Mouse (Mus musculus): ENCODE measurements at regions not wholly inside any gene's neighbourhood (a gene's known extent, or its start where the extent isn't known, plus 50 kb on each side); places are given as distances from the start of the nearest gene placed in this dataset.

DNA sequence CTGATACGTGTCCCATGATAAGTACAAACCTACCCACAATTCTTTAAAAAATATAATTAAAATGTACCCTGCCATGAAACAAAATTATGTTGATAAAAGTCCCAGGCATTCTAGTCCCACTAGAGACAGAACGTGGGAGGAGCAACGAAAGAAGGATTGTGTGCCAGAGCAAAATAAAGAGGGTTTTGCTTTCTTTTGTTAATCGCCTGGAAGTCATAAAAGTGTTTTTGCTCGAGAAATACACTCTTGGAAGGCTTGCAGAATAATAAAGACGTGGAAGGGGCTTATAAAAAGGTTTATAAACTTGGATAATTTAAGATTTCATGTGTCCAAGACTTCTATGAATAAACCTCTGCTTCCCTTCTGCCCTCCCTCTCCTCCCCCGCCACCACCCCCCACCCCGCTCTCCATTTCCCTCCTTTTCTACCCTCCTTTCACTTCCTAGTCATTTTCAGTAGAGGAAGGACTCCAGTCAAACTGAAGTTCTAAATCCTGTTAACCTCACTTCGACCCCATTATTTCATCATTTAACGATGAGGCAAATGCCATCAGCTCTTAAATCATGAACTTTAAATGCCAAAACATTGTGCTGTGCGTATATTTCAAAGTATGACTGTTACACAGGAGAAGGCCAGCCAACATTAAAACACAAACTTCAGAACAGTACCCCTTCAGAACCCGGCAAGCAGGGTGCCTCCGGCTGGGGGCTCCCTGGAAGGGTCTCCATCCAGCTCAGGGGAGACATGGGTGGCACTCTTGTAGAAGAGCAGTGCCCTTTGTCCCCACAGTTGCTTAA lies 54.8 kb upstream of the Cep85l start:
- DNase-seq (ENCODE audit: low read depth): peak; percentile 57

DNA sequence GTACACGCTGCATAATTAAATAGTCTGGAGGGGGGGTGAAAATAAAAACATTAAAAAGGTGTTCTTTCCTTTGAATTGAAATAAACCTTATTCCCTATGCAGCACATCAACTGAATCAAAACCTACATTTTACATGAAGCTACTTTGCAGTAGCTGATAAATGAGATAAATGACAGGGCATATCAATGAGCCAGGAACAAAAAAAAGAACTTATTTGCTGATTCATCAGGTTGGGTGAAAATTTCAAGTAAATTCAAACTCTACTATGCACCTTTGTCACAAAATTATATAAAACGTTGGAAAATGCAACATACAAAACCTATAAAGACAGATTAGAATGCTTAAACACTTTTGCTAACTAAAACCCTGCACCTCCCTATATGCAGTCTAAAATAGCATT lies 53.0 kb upstream of the Cep85l start:
- DNase-seq (ENCODE audit: low read depth): no peak

DNA sequence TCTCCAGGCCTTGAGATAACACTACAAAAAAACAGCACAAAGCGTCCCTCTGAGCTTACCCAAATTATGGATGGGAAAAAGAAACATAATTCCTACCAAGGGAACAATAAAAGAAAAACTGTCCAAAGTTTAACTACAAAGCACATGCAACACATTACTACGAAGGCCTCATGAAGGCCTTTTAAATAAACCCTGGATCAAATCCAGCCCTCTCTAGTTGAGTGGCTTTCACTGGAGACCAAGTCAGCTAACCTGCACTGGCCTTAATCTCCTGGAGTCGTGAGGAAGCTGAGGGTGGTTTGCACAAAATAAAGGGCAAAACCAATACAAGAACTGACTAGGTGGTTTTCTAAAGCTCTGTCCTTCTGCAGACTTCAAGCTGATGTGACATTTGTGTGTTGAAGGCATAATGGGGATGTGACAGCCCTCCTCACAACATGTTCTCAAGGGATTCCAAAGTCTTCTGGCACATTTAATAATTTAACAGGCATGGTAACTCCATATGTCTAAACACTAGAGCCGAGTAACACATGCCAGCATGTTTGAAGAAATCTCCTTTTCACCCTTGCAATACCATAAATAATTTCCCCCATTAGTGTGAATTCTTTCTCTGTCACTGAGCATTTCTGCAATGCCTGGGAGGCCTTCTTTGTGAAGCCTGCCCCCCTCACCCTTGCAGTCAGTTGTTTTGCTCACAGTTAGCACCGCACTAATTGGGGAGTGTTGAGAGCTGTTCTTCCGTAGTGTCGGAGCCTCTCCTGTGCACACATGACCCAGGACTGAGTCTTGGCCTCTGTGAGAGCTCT lies 50.0 kb upstream of the Cep85l start:
- DNase-seq (ENCODE audit: low read depth): no peak

All from NIH3T3 (cell line).